Mouse (Mus musculus) intestine, embryonic 14.5 days (tissue): ENCODE results near the gene Mapk9. TPM values are rescaled to one million over a fixed set of nuclear protein-coding genes. Genes with fewer than 3 reads are reported as not detected.

Experiments used
- ATAC-seq: fragments of 200-750 bp; cut with Nextera tagmentation; replicated peaks from 2 replicates; pipeline ENCODE4 v1.8.0; 2017; ENCODE audit warnings: low read depth, moderate number of reproducible peaks, moderate TSS enrichment, moderate library complexity; ENCODE audit not compliant: low FRiP score, low TSS enrichment
- DNase-seq: peaks from one replicate; pipeline ENCODE4 v3.0.0-alpha.2; 2018; ENCODE audit warnings: low spot score
- H3K27ac ChIP-seq: fragments of 300-500 bp; sonication (generic); 2 replicates; pipeline ENCODE4 v1.5.1; 2014; ENCODE audit warnings: low read depth, mild to moderate bottlenecking, control low read depth
- H3K27me3 ChIP-seq: fragments of 300-500 bp; sonication (generic); replicated peaks from 2 replicates; pipeline ENCODE4 v1.6.1; 2014; ENCODE audit warnings: low read length, control low read depth; ENCODE audit not compliant: control insufficient read depth, insufficient read depth
- H3K36me3 ChIP-seq: fragments of 300-500 bp; sonication (generic); 2 replicates; pipeline ENCODE4 v1.6.1; 2014; ENCODE audit warnings: low read length, control low read depth; ENCODE audit not compliant: control insufficient read depth, insufficient read depth
- H3K4me1 ChIP-seq: fragments of 300-500 bp; sonication (generic); replicated peaks from 2 replicates; pipeline ENCODE4 v1.6.1; 2014; ENCODE audit warnings: low read length, control low read depth, mixed read lengths; ENCODE audit not compliant: control insufficient read depth, insufficient read depth
- H3K4me2 ChIP-seq: fragments of 300-500 bp; sonication (generic); 2 replicates; pipeline ENCODE4 v1.6.1; 2014; ENCODE audit warnings: low read length
- H3K4me3 ChIP-seq: fragments of 300-500 bp; sonication (generic); 2 replicates; pipeline ENCODE4 v1.5.1; 2014; ENCODE audit warnings: low read depth, low read length, control low read depth, mixed read lengths
- H3K9ac ChIP-seq: fragments of 300-500 bp; sonication (generic); 2 replicates; pipeline ENCODE4 v1.6.1; 2014; ENCODE audit warnings: mild to moderate bottlenecking, low read length
- H3K9me3 ChIP-seq: fragments of 300-500 bp; sonication (generic); 2 replicates; pipeline ENCODE4 v1.6.1; 2016; ENCODE audit warnings: low read length, control low read depth; ENCODE audit not compliant: control insufficient read depth
- WGBS: fragments of 180-500 bp; shearing (Covaris S2); extraction: QIAGEN DNeasy Blood & Tissue Kit; methylation state at CpG from one replicate; pipeline ENCODE4 v1.1.7; 2014; 5-methylcytosine and 5-hydroxymethylcytosine counted together
- polyA plus RNA-seq: library from polyadenylated mRNA; unstranded; fragments of >200 nt; fragmentation: Nextera tagmentation; extraction: Ambion mirVana; gene quantifications from 2 replicates; pipeline ENCODE4 v1.2.1, GENCODE M21; 2014

Mapk9 gene
- polyA plus RNA-seq, 1 experiment from 2014 or later = 32.2 TPM

- Histone ChIP-seq H3K27ac (no peak overlapping the region), H3K27me3 (no peaks in the 10 kb centered on the region), H3K9me3 (0 out of 2 replicates have a peak, but pooled peaks cover 3% of the 10 kb centered on the region), H3K4me3 (no peak overlapping the region), H3K9ac (no peak overlapping the region), H3K4me2 (no peak overlapping the region), H3K4me1 (no peaks in the 10 kb centered on the region), H3K36me3 (0 out of 2 replicates have a peak, but pooled peaks cover 7% of the 10 kb centered on the region)
- DNase-seq (no peak), ATAC-seq (no peak)
- 74% methylated on average over 11 of the region's 11 CpGs for WGBS
Observed at GRCm38 (mm10) chr11:49893806-49894205, 47.3 kb downstream of the Mapk9 start.

GRCm38 (mm10) chr11:49895966-49896590 lies 49.5 kb downstream of the Mapk9 start:
- 41% methylated on average over 6 of the region's 6 CpGs for WGBS

DNA sequence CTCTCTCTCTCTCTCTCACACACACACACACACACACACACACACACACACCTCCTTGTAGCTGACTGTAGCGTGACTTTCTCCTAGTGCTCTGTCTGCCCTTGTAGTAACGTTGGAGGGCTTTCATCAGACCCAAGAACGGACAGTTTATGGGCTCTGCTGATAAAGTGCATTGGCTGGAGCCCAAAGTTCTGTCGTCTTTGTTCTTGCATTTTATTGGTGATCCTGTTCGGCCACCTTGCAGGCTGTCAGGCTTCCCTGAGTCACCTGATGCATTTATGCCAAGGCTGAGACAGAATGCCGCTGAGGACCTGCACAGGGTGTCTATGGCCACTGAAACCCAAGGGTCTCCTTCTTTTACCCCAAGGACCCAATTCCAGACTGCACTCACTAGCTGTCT lies 53.5 kb downstream of the Mapk9 start:
- no peak overlapping the region for H3K9ac ChIP-seq
- 0 out of 2 replicates have a peak, but pooled peaks cover 3% of the 10 kb centered on the region for H3K9me3 ChIP-seq
- 46% methylated on average over 6 of the region's 6 CpGs for WGBS
- H3K36me3 ChIP-seq = no peaks in the 10 kb centered on the region
- peaks cover 37% of the 10 kb centered on the region for H3K27me3 ChIP-seq
- ATAC-seq = no peak
- no peak overlapping the region for H3K4me3 ChIP-seq
- H3K27ac ChIP-seq = no peak overlapping the region
- no peak for DNase-seq
- no peak overlapping the region for H3K4me2 ChIP-seq
- H3K4me1 ChIP-seq = no peaks in the 10 kb centered on the region

More at GRCm38 (mm10) chr11:49895966-49896590, 49.5 kb downstream of the Mapk9 start:
- Histone ChIP-seq H3K4me2 (no peak overlapping the region), H3K9ac (no peak overlapping the region), H3K36me3 (no peaks in the 10 kb centered on the region), H3K4me3 (no peak overlapping the region), H3K27me3 (peaks cover 19% of the 10 kb centered on the region), H3K4me1 (no peaks in the 10 kb centered on the region), H3K27ac (no peak overlapping the region), H3K9me3 (0 out of 2 replicates have a peak, but pooled peaks cover 3% of the 10 kb centered on the region)
- ATAC-seq = no peak
- DNase-seq = no peak

DNA sequence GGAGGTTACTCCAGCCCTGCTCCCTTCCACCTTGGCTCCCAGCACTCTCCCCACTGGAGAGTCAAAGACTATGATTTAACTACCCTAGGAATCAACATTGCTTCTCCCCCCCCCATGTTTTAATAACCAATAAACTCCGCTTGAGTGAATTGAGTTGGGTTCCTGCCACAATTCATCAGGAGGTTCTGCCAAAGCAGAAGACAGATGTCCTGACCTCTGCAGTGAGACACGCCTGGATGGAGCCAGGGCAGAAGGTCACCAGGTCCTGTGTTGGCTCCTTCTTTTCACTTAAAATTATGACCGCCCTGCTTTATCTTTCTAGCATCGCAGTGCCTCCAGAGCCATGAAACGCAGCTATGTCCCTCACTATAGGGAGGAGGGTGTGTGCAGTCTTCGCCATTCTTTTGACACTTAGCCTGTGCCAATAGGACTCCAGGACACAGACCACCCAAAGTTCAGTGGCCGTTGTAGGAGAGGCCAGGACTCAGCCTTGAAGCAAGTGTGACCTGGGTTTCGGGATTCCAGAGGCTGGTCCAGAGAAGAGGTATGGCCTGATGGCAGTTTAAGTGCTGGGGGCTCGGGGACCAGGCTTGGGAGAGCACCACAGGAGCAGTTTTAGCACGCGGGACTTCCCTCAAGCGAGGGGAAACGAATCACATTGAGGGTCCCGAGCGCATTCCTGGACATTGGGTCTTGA lies 54.6 kb downstream of the Mapk9 start:
- ATAC-seq = peak; percentile 34; the same call in 1 of the 2 replicates
- Histone ChIP-seq H3K4me3 (peak overlapping the region; percentile 54), H3K4me1 (no peaks in the 10 kb centered on the region), H3K4me2 (peak overlapping the region; percentile 100), H3K27ac (no peak overlapping the region), H3K9me3 (0 out of 2 replicates have a peak, but pooled peaks cover 3% of the 10 kb centered on the region), H3K36me3 (no peaks in the 10 kb centered on the region), H3K27me3 (peaks cover 37% of the 10 kb centered on the region), H3K9ac (no peak overlapping the region; the same call in 1 of the 2 replicates)
- WGBS = 19% methylated on average over 15 of the region's 15 CpGs
- peak; percentile 60 for DNase-seq

DNA sequence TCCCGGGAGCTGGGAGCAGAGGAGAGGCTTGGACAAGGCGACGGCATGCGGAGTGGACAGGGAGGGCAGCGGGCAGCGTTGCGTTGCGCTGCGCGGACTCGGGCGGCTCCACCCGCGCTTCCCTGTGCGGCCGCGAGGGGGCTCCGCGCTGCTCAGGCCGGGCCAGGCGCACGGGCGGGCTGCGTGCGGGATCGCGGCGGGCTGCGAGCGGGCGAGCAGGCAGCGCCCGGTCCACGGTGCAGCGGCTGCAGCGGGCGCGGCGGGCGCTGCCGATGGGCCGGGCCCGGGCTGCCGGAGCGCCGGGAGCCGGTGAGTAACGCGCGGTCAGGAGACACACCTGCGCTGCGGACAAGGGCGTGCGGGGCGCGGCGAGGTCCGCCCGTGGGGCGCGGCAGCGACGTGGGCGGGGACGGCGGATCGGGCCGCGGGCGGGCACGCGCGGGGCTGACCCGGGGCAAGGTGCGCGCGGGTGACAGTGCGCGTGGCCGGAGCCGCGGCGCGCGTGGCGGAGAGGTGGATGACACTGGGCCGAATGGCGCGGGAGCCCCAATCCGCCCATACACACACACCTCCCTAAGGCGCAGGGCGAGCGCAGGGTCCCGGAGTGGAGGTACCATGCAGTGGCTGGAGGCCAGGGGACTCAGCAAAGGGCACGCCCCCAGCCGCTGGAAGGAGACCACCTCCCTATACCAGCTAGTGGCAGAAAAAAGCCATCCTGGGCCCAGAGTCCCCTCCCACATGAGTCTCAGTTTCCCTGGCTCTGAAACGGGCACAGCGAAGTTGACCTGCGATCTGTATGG lies 55.3 kb downstream of the Mapk9 start, which contains the start of gene Rasgef1c:
Rasgef1c (plus strand) TSS at position 177 of the 800 bp plus-strand sequence.
- Histone ChIP-seq H3K4me3 (peak within 1 kb of the TSS; percentile 54), H3K9me3 (0 out of 2 replicates have a peak, but pooled peaks cover 3% of the 10 kb centered on the region), H3K27ac (no peak within 1 kb of the TSS), H3K9ac (peak within 1 kb of the TSS; percentile 47), H3K36me3 (no peaks in the 10 kb centered on the region), H3K4me1 (no peaks in the 10 kb centered on the region), H3K4me2 (peak within 1 kb of the TSS; percentile 100), H3K27me3 (peaks cover 37% of the 10 kb centered on the region)
- 3% methylated on average over 72 of the region's 99 CpGs for WGBS
- peak; percentile 86 for DNase-seq
- ATAC-seq = peak; percentile 89

- Histone ChIP-seq H3K27me3 (peaks cover 37% of the 10 kb centered on the region), H3K9me3 (no peaks in the 10 kb centered on the region), H3K9ac (no peak overlapping the region), H3K4me1 (no peaks in the 10 kb centered on the region), H3K4me3 (no peak overlapping the region), H3K4me2 (no peak overlapping the region), H3K36me3 (no peaks in the 10 kb centered on the region), H3K27ac (no peak overlapping the region)
- WGBS = 10% methylated on average over 7 of the region's 7 CpGs
- DNase-seq = peak; percentile 83
- ATAC-seq = no peak
Observed at GRCm38 (mm10) chr11:49903333-49903732, 56.8 kb downstream of the Mapk9 start.

DNA sequence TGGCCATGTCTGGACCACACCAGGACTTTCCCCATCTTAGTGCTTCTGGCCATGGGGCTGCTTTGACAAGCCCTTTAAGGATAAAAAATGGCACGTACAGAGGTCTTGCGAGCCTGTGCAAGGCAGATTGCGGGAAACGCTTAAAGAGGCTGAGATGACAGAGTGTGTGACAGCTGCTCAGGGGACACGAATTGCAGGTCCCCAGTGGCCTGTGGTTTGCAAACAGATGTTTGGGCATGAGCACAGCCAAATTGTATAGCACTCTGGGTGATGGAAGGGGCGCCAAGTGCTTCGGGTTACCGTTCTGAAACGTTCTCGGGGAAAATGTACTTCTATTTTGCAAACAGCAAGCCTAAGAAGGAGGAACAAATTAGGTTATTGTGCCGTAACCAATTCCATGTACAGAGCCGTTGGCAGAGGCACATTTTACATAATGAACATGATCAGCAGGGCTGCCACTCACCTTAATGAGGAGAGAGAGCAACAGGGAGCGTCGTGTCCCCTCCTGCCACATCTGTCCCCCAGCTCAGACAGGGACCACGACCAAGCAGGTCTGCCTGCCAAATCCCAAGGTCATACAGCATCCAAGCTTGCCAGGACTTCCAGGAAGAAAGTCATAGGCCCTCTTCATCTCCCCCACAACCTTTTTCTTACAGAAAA lies 72.1 kb downstream of the Mapk9 start:
- H3K27ac ChIP-seq = no peak overlapping the region
- H3K36me3 ChIP-seq = no peaks in the 10 kb centered on the region
- H3K9ac ChIP-seq = no peak overlapping the region
- DNase-seq (no peak), ATAC-seq (no peak)
- H3K9me3 ChIP-seq = no peaks in the 10 kb centered on the region
- no peaks in the 10 kb centered on the region; the same call in 1 of the 2 replicates for H3K27me3 ChIP-seq
- no peak overlapping the region for H3K4me3 ChIP-seq
- H3K4me1 ChIP-seq = no peaks in the 10 kb centered on the region
- H3K4me2 ChIP-seq = no peak overlapping the region
- WGBS = 68% methylated on average over 15 of the region's 15 CpGs

DNA sequence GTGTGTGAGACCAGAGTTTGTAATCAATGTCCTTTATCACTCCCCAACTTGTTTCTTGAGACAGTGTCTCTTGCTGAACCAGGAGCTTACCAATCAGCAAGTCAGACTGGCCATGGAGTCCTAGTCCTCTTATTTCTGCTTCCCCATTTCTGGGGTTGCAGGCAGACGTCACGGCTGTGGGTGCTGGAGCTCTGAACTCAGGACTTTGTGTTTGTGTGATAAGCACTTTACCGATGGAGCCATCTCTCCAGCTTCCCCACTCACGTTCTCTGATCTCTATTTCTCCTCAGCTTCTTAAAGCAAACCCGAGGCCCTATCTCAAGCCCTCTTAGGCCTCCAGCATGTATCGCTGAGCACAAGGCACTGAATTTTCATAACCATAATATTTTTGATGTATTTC lies 72.8 kb downstream of the Mapk9 start:
- DNase-seq (no peak), ATAC-seq (no peak)
- 83% methylated on average over 6 of the region's 6 CpGs for WGBS
- no peaks in the 10 kb centered on the region; the same call in 1 of the 2 replicates for H3K27me3 ChIP-seq
- no peak overlapping the region for H3K4me3 ChIP-seq
- H3K27ac ChIP-seq = no peak overlapping the region
- H3K9me3 ChIP-seq = no peaks in the 10 kb centered on the region
- H3K4me1 ChIP-seq = no peaks in the 10 kb centered on the region
- H3K36me3 ChIP-seq = no peaks in the 10 kb centered on the region
- H3K4me2 ChIP-seq = no peak overlapping the region
- no peak overlapping the region for H3K9ac ChIP-seq
